Mouse (Mus musculus): ENCODE results near the gene Gm13290. TPM values are rescaled to one million over a fixed set of nuclear protein-coding genes. Genes with fewer than 3 reads are reported as not detected.
"Not testable (repeated sequence)": the region's sequence is repeated elsewhere in the genome, so short reads cannot be mapped to it uniquely, and the experiment has no call there.

Gm13290 gene
- polyA plus RNA-seq, 2 experiments from 2014 or later = not detected

DNA sequence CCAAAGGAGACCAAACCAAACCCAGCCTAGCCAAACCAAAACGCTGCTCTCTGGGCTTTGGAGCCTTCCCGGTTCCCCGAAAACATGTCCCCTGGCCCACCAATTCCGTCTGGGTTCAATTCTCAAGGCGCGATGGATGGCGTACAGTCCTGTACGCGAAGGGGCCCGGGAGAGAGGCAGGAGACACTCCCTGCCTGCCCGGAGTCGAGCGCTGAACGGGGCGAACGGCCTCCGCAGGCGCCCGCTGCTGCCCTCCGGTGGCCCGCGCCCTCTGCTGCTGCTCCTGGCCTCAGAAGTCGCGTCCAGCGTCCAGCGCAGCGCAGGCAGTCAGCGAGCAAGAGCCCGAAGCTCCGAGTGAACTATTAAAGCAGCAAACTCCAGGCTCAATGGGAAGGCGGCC lies 8.7 kb downstream of the Gm13290 start:
- ATAC-seq = not testable (repeated sequence)

DNA sequence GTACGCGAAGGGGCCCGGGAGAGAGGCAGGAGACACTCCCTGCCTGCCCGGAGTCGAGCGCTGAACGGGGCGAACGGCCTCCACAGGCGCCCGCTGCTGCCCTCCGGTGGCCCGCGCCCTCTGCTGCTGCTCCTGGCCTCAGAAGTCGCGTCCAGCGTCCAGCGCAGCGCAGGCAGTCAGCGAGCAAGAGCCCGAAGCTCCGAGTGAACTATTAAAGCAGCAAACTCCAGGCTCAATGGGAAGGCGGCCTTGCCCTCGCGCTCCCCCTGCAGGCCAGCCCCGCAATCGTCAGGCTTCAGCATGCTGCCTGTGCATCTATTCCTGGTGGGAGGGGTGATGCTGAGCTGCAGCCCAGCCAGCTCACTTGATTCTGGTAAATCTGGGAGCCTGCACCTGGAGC lies 11.8 kb downstream of the Gm13290 start, which contains the start of gene Gm13276:
Gene Gm13276 (plus strand): TSS at position 301 of the 400 bp plus-strand sequence.
- not testable (repeated sequence) for ATAC-seq

- not testable (repeated sequence) for ATAC-seq
These were observed 14.8 kb downstream of the Gm13290 start, which contains the start of gene Gm13277 for GRCm38 (mm10) chr4:88788402-88788801. TSS of gene Gm13277 (plus strand) at chr4:88788632.

DNA sequence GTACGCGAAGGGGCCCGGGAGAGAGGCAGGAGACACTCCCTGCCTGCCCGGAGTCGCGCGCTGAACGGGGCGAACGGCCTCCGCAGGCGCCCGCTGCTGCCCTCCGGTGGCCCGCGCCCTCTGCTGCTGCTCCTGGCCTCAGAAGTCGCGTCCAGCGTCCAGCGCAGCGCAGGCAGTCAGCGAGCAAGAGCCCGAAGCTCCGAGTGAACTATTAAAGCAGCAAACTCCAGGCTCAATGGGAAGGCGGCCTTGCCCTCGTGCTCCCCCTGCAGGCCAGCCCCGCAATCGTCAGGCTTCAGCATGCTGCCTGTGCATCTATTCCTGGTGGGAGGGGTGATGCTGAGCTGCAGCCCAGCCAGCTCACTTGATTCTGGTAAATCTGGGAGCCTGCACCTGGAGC lies 17.6 kb downstream of the Gm13290 start, which contains the start of gene Gm13278:
Gene Gm13278 (plus strand): TSS at position 301 of the 400 bp plus-strand sequence.
- not testable (repeated sequence) for ATAC-seq

DNA sequence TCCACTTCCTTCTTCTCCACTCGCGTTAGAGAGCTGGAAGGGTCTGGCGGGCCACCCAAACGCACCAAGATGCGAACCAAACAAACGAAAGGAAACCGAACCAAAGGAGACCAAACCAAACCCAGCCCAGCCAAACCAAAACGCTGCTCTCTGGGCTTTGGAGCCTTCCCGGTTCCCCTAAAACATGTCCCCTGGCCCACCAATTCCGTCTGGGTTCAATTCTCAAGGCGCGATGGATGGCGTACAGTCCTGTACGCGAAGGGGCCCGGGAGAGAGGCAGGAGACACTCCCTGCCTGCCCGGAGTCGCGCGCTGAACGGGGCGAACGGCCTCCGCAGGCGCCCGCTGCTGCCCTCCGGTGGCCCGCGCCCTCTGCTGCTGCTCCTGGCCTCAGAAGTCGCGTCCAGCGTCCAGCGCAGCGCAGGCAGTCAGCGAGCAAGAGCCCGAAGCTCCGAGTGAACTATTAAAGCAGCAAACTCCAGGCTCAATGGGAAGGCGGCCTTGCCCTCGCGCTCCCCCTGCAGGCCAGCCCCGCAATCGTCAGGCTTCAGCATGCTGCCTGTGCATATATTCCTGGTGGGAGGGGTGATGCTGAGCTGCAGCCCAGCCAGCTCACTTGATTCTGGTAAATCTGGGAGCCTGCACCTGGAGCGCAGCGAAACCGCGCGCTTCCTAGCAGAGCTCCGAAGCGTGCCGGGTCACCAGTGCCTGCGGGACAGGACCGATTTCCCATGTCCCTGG lies 20.5 kb downstream of the Gm13290 start, which contains the start of gene Gm13275:
Gene Gm13275 (plus strand): TSS at position 552 of the 740 bp plus-strand sequence.
- ATAC-seq = not testable (repeated sequence)

DNA sequence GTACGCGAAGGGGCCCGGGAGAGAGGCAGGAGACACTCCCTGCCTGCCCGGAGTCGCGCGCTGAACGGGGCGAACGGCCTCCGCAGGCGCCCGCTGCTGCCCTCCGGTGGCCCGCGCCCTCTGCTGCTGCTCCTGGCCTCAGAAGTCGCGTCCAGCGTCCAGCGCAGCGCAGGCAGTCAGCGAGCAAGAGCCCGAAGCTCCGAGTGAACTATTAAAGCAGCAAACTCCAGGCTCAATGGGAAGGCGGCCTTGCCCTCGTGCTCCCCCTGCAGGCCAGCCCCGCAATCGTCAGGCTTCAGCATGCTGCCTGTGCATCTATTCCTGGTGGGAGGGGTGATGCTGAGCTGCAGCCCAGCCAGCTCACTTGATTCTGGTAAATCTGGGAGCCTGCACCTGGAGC lies 23.5 kb downstream of the Gm13290 start, which contains the start of gene Gm13279:
Gene Gm13279 (plus strand): TSS at position 301 of the 400 bp plus-strand sequence.
- ATAC-seq = not testable (repeated sequence)

DNA sequence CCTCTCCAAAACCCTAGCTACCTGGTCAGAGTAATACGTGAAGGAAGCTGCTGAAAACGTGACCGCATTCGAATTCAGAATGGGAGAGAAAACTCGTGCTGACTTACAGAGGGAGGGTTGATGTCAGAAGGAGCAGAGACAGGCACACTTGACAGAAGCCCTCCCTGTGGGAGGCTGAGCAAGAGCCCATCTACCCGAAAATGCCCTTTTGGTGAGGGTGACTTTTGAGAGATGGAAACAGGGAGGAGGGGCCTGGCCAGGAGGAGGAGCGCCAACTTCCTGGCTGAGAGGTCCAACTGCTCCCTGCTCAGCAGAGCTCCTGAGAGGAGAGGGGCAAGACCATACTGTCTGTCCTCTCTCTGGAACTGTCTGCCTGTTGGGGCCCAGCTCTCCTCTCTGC lies 25.7 kb downstream of the Gm13290 start, which contains the start of gene Gm13285:
Gene Gm13285 (plus strand): TSS at position 301 of the 400 bp plus-strand sequence.
- not testable (repeated sequence) for ATAC-seq

- not testable (repeated sequence) for ATAC-seq
These were observed 29.3 kb downstream of the Gm13290 start, which contains the start of gene Gm13287 for GRCm38 (mm10) chr4:88802954-88803353. TSS of gene Gm13287 (plus strand) at chr4:88803254.

DNA sequence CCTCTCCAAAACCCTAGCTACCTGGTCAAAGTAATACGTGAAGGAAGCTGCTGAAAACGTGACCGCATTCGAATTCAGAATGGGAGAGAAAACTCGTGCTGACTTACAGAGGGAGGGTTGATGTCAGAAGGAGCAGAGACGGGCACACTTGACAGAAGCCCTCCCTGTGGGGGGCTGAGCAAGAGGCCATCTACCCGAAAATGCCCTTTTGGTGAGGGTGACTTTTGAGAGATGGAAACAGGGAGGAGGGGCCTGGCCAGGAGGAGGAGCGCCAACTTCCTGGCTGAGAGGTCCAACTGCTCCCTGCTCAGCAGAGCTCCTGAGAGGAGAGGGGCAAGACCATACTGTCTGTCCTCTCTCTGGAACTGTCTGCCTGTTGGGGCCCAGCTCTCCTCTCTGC lies 31.6 kb downstream of the Gm13290 start, which contains the start of gene Gm13288:
Gene Gm13288 (plus strand): TSS at position 301 of the 400 bp plus-strand sequence.
- ATAC-seq = not testable (repeated sequence)

- ATAC-seq = not testable (repeated sequence)
These were observed 32.1 kb downstream of the Gm13290 start for GRCm38 (mm10) chr4:88805761-88806160.

DNA sequence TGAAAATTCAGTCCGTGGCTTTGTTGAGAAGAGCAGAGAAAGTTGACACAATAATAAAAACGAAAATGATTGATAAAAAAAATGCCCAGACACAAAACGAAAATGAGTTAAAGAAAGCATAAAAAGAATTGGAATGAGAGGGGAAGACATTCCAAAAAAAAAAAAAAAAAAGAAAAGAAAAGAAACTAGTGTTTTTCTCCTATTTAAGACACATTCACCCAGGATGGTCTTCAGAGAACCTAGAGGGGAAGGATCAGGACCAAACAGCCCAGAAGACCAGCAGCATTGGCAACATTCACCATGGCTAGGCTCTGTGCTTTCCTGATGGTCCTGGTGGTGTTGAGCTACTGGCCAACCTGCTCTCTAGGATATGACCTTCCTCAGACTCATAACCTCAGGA lies 42.3 kb downstream of the Gm13290 start, which contains the start of gene Ifna7:
Gene Ifna7 (plus strand): TSS at position 301 of the 400 bp plus-strand sequence.
- no peak for ATAC-seq

DNA sequence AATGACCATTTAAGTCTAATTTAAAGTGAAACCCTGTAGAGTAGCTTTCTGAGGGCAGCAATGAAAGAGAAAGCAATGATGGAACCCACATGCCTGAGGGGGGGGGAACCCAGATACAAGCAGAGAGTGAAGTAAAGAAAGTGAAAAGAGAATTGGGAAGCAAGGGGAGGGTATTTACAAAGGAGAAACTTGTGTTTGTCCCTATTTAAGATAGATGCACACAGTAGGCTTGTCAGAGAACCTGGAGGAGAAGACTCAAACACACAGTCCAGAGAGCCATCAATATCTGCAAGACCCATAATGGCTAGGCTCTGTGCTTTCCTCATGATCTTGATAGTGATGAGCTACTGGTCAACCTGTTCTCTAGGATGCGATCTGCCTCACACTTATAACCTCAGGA lies 46.0 kb downstream of the Gm13290 start, which contains the start of gene Ifna11:
Gene Ifna11 (plus strand): TSS at position 301 of the 400 bp plus-strand sequence.
- ATAC-seq = no peak

- ATAC-seq = no peak
These were observed 49.4 kb downstream of the Gm13290 start for GRCm38 (mm10) chr4:88822995-88823394.

Other genes with a start within 250 kb of the Gm13290 start
- not detected for gene Ifna15, start 215.6 kb upstream of the Gm13290 start, polyA plus RNA-seq (2017; shearing (Covaris generic))
- gene Ifna14, start 202.0 kb upstream of the Gm13290 start, polyA plus RNA-seq (2017; shearing (Covaris generic)) = not detected
- not detected for gene Ifna9, start 181.4 kb upstream of the Gm13290 start, polyA plus RNA-seq (2017; shearing (Covaris generic))
- not detected for gene Ifna12, start 170.5 kb upstream of the Gm13290 start, polyA plus RNA-seq (2017; shearing (Covaris generic))
- gene C87499, start 139.4 kb upstream of the Gm13290 start, polyA plus RNA-seq (2017; shearing (Covaris generic)) = not detected
- gene Ifna13, start 129.4 kb upstream of the Gm13290 start, polyA plus RNA-seq (2017; shearing (Covaris generic)) = not detected
- not detected for gene Ifna16, start 96.9 kb upstream of the Gm13290 start, polyA plus RNA-seq (2017; shearing (Covaris generic))
- gene Ifna2, start 89.9 kb upstream of the Gm13290 start, polyA plus RNA-seq (2017; shearing (Covaris generic)) = not detected
- not detected for gene Ifnab, start 82.5 kb upstream of the Gm13290 start, polyA plus RNA-seq (2017; shearing (Covaris generic))
- not detected for gene Gm26566, start 52.0 kb upstream of the Gm13290 start, polyA plus RNA-seq (2017; shearing (Covaris generic))
- 10 to 100 TPM; 31.9 to 33.2 TPM for gene Klhl9, start 51.4 kb upstream of the Gm13290 start, polyA plus RNA-seq (2017; shearing (Covaris generic))
- gene Gm13271, start 19.0 kb upstream of the Gm13290 start, polyA plus RNA-seq (2017; shearing (Covaris generic)) = not detected
- under 1 TPM in 1 of 2 experiments, not detected in 1; 0.37 TPM for gene Gm13283, start 13.7 kb upstream of the Gm13290 start, polyA plus RNA-seq (2017; shearing (Covaris generic))
- gene Gm13289, start 3.1 kb downstream of the Gm13290 start, polyA plus RNA-seq (2017; shearing (Covaris generic)) = not detected
- gene Gm13272, start 6.0 kb downstream of the Gm13290 start, polyA plus RNA-seq (2017; shearing (Covaris generic)) = not detected
- not detected for gene Ifnz, start 8.3 kb downstream of the Gm13290 start, polyA plus RNA-seq (2017; shearing (Covaris generic))
- not detected for gene Gm13276, start 11.9 kb downstream of the Gm13290 start, polyA plus RNA-seq (2017; shearing (Covaris generic))
- not detected for gene Gm13277, start 14.8 kb downstream of the Gm13290 start, polyA plus RNA-seq (2017; shearing (Covaris generic))
- not detected for gene Gm13278, start 17.7 kb downstream of the Gm13290 start, polyA plus RNA-seq (2017; shearing (Covaris generic))
- gene Gm13275, start 20.7 kb downstream of the Gm13290 start, polyA plus RNA-seq (2017; shearing (Covaris generic)) = not detected
- not detected for gene Gm13279, start 23.6 kb downstream of the Gm13290 start, polyA plus RNA-seq (2017; shearing (Covaris generic))
- under 1 TPM in 1 of 2 experiments, not detected in 1; 0.38 TPM for gene Gm13285, start 25.8 kb downstream of the Gm13290 start, polyA plus RNA-seq (2017; shearing (Covaris generic))
- not detected for gene Gm13287, start 29.4 kb downstream of the Gm13290 start, polyA plus RNA-seq (2017; shearing (Covaris generic))
- gene Gm13288, start 31.7 kb downstream of the Gm13290 start, polyA plus RNA-seq (2017; shearing (Covaris generic)) = not detected
- not detected for gene Ifna7, start 42.4 kb downstream of the Gm13290 start, polyA plus RNA-seq (2017; shearing (Covaris generic))
- not detected for gene Ifna11, start 46.1 kb downstream of the Gm13290 start, polyA plus RNA-seq (2017; shearing (Covaris generic))
- not detected for gene Ifna6, start 53.6 kb downstream of the Gm13290 start, polyA plus RNA-seq (2017; shearing (Covaris generic))
- gene Ifna5, start 61.7 kb downstream of the Gm13290 start, polyA plus RNA-seq (2017; shearing (Covaris generic)) = not detected
- gene Ifna4, start 68.0 kb downstream of the Gm13290 start, polyA plus RNA-seq (2017; shearing (Covaris generic)) = not detected
- gene Ifna1, start 76.3 kb downstream of the Gm13290 start, polyA plus RNA-seq (2017; shearing (Covaris generic)) = not detected
- gene Ifne, start 106.4 kb downstream of the Gm13290 start, polyA plus RNA-seq (2017; shearing (Covaris generic)) = not detected